Mouse (Mus musculus) Patski (cell line): ENCODE data around the gene Rasgef1c. TPM values are rescaled to one million over a fixed set of nuclear protein-coding genes. Genes with fewer than 3 reads are reported as not detected.

ENCODE experiments used
- ATAC-seq: fragments of 100-300 bp; one replicate; pipeline ENCODE4 v1.8.0; 2021
- CTCF ChIA-PET: fragments of 350-600 bp; sonication (Branson Sonifier 250); formaldehyde crosslinking; loops from one replicate; lab custom pipeline; 2022; ENCODE audit warnings: inconsistent platforms; lab: Charles Lee
- POLR2A ChIA-PET: fragments of 350-600 bp; sonication (Branson Sonifier 250); formaldehyde crosslinking; loops from one replicate; lab custom pipeline; 2022; ENCODE audit warnings: antibody characterized with exemption, inconsistent platforms; lab: Charles Lee
- DNase-seq: peaks from one replicate; pipeline ENCODE4 v3.0.0-alpha.2; 2011; ENCODE audit warnings: low read depth, low spot score
- H3K27me3 ChIP-seq: fragments of 371-371 bp; one replicate; pipeline ENCODE4 v1.5.1; 2021
- CTCF ChIP-seq: fragments of 100-300 bp; IDR thresholded peaks from one replicate; pipeline ENCODE4 v1.5.1; 2021
- in situ Hi-C: fragments of 300-500 bp; cut with MboI; formaldehyde crosslinking; loops from 3 replicates; pipeline ENCODE4 v1.11.1; 2018; ENCODE audit warnings: low pct_unique_long_range_greater_than_20kb, mixed read lengths
- polyA plus RNA-seq: library from polyadenylated mRNA; unstranded; gene quantifications from one replicate; pipeline ENCODE4 v1.2.3, GENCODE M21; 2021

The Rasgef1c gene
- polyA plus RNA-seq, result 0.77 TPM

GRCm38 (mm10) chr11:49901659-49902458, at the start of gene Rasgef1c:
Gene Rasgef1c (plus strand): TSS chr11:49901835.
- H3K27me3 ChIP-seq, result peaks cover 23% of the 10 kb centered on the region
- peak; percentile 89 for ATAC-seq
- POLR2A ChIA-PET, result no interaction called here
- DNase-seq, result no peak
- in situ Hi-C loops, result loop anchor here (5.0 kb wide), 1 partner anchor 55 kb away; no protein-coding TSS in a partner anchor
- TF ChIP-seq CTCF, result peak; percentile 96
- CTCF ChIA-PET, result interaction anchor here (1.0 to 4.1 kb wide), 6 partner anchors 14 to 59 kb away, joined by 3 to 38 read pairs (median 10); no protein-coding TSS in a partner anchor

GRCm38 (mm10) chr11:49855144-49855543, 46.5 kb upstream of the Rasgef1c start:
- ChIA-PET POLR2A (no interaction called here), CTCF (interaction anchor here (1.0 kb wide), 1 partner anchor 106 kb away, joined by 3 read pairs; no protein-coding TSS in a partner anchor)
- in situ Hi-C loops, result no loop called here
- H3K27me3 ChIP-seq, result no peaks in the 10 kb centered on the region
- DNase-seq (no peak), ATAC-seq (no peak)
- no peak for TF ChIP-seq CTCF

GRCm38 (mm10) chr11:49861139-49861538, 40.5 kb upstream of the Rasgef1c start:
- no peaks in the 10 kb centered on the region for H3K27me3 ChIP-seq
- ChIA-PET CTCF (interaction anchor here (1.0 kb wide), 1 partner anchor 11 kb away, joined by 4 read pairs; no protein-coding TSS in a partner anchor), POLR2A (no interaction called here)
- no peak for TF ChIP-seq CTCF
- no peak for ATAC-seq
- no peak for DNase-seq
- in situ Hi-C loops, result no loop called here

- CTCF ChIA-PET, result interaction anchor here (1.4 to 1.7 kb wide), 3 partner anchors 11 to 20 kb away, joined by 3 to 4 read pairs (median 3); no protein-coding TSS in a partner anchor
- DNase-seq (no peak), ATAC-seq (no peak)
- in situ Hi-C loops, result no loop called here
- TF ChIP-seq CTCF, result no peak
- H3K27me3 ChIP-seq, result no peaks in the 10 kb centered on the region
- POLR2A ChIA-PET, result no interaction called here
Measured at GRCm38 (mm10) chr11:49863926-49864325, 37.7 kb upstream of the Rasgef1c start.

- ChIA-PET CTCF (interaction anchor here (1.6 kb wide), 1 partner anchor 15 kb away, joined by 5 read pairs; no protein-coding TSS in a partner anchor), POLR2A (no interaction called here)
- in situ Hi-C loops, result loop anchor here (5.0 kb wide), 1 partner anchor 210 kb away; no protein-coding TSS in a partner anchor
- ATAC-seq, result no peak
- H3K27me3 ChIP-seq, result no peaks in the 10 kb centered on the region
- DNase-seq, result no peak
- TF ChIP-seq CTCF, result no peak
Measured at GRCm38 (mm10) chr11:49867320-49867719, 34.3 kb upstream of the Rasgef1c start.

GRCm38 (mm10) chr11:49869762-49870161, 31.9 kb upstream of the Rasgef1c start:
- no peaks in the 10 kb centered on the region for H3K27me3 ChIP-seq
- TF ChIP-seq CTCF, result peak; percentile 80
- DNase-seq (no peak), ATAC-seq (peak; percentile 67)
- ChIA-PET CTCF (interaction anchor here (1.0 to 2.5 kb wide), 3 partner anchors 19 to 217 kb away, joined by 3 to 8 read pairs (median 7); no protein-coding TSS in a partner anchor), POLR2A (interaction anchor here (0.7 kb wide), 1 partner anchor 20 kb away, joined by 3 read pairs; no protein-coding TSS in a partner anchor)
- in situ Hi-C loops, result loop anchor here (5.0 kb wide), 2 partner anchors 93 to 212 kb away; no protein-coding TSS in a partner anchor

- H3K27me3 ChIP-seq, result no peaks in the 10 kb centered on the region
- DNase-seq (no peak), ATAC-seq (peak; percentile 51)
- peak; percentile 85 for TF ChIP-seq CTCF
- ChIA-PET POLR2A (no interaction called here), CTCF (interaction anchor here (0.8 to 2.5 kb wide), 12 partner anchors 9 to 144 kb away, joined by 3 to 11 read pairs (median 4); no protein-coding TSS in a partner anchor)
- in situ Hi-C loops, result loop anchor here (5.0 kb wide), 1 partner anchor 90 kb away; no protein-coding TSS in a partner anchor
Measured at GRCm38 (mm10) chr11:49871914-49872313, 29.7 kb upstream of the Rasgef1c start.

- in situ Hi-C loops, result loop anchor here (5.0 kb wide), 1 partner anchor 90 kb away; no protein-coding TSS in a partner anchor
- POLR2A ChIA-PET, result no interaction called here
- CTCF ChIA-PET, result no interaction called here
- ATAC-seq (no peak), DNase-seq (no peak)
- no peaks in the 10 kb centered on the region for H3K27me3 ChIP-seq
- TF ChIP-seq CTCF, result no peak
Measured at GRCm38 (mm10) chr11:49872779-49873178, 28.9 kb upstream of the Rasgef1c start.

GRCm38 (mm10) chr11:49876948-49877817, 24.5 kb upstream of the Rasgef1c start:
- ChIA-PET POLR2A (no interaction called here), CTCF (no interaction called here)
- TF ChIP-seq CTCF, result no peak
- ATAC-seq (peak; percentile 51), DNase-seq (no peak)
- in situ Hi-C loops, result no loop called here
- no peaks in the 10 kb centered on the region for H3K27me3 ChIP-seq
